Mouse (Mus musculus): ENCODE data around the gene Lmtk2.

Gene Lmtk2

GRCm38 (mm10) chr5:144218061-144218460, 117.8 kb downstream of the Lmtk2 start:
- DNase-seq (ENCODE audit: low spot score in 2 of 2), result no peak

GRCm38 (mm10) chr5:144219306-144219705, 119.1 kb downstream of the Lmtk2 start:
- DNase-seq (ENCODE audit: low spot score in 2 of 2), result no peak

GRCm38 (mm10) chr5:144219936-144220335, 119.7 kb downstream of the Lmtk2 start:
- DNase-seq (ENCODE audit: low spot score in 2 of 2), result no peak

- peak; percentile 88 to 93 for DNase-seq (ENCODE audit: low spot score in 2 of 2)
Measured at GRCm38 (mm10) chr5:144221305-144221704, 121.1 kb downstream of the Lmtk2 start.

GRCm38 (mm10) chr5:144222811-144223502, 122.7 kb downstream of the Lmtk2 start:
- DNase-seq (ENCODE audit: low spot score in 2 of 2), result peak in 1 of 2 experiments; percentile 33

- peak; percentile 92 to 94 for DNase-seq (ENCODE audit: low spot score in 2 of 2)
Measured at GRCm38 (mm10) chr5:144223503-144223862, 123.2 kb downstream of the Lmtk2 start, which contains the start of gene Tecpr1. Tecpr1 (minus strand) TSS chr5:144223615.

GRCm38 (mm10) chr5:144223899-144224816, 123.9 kb downstream of the Lmtk2 start:
- DNase-seq (ENCODE audit: low spot score in 2 of 2), result no peak

- DNase-seq (ENCODE audit: low spot score in 2 of 2), result no peak
Measured at GRCm38 (mm10) chr5:144226220-144226619, 126.0 kb downstream of the Lmtk2 start.

- no peak for DNase-seq (ENCODE audit: low spot score in 2 of 2)
Measured at GRCm38 (mm10) chr5:144230216-144230615, 130.0 kb downstream of the Lmtk2 start.

GRCm38 (mm10) chr5:144231410-144231809, 131.2 kb downstream of the Lmtk2 start:
- DNase-seq (ENCODE audit: low spot score in 2 of 2), result no peak

- no peak for DNase-seq (ENCODE audit: low spot score in 2 of 2)
Measured at GRCm38 (mm10) chr5:144232531-144232930, 132.3 kb downstream of the Lmtk2 start.

GRCm38 (mm10) chr5:144234222-144234621, 134.0 kb downstream of the Lmtk2 start:
- no peak for DNase-seq (ENCODE audit: low spot score in 2 of 2)

- DNase-seq (ENCODE audit: low spot score in 2 of 2), result no peak
Measured at GRCm38 (mm10) chr5:144234714-144235113, 134.5 kb downstream of the Lmtk2 start.

Data from natural killer cell, adult 2 months (primary cell).